Comparison of ENCODE assay signal across 12 mouse cellular contexts in genomic region chr6:5594011-5594410, GRCm38 (mm10).
DNase-seq lines count a peak whose midpoint lies in the region; ATAC-seq lines count a peak whose summit lies in the region.
"Had no signal": no experiment of that assay in that cellular context is flagged by ENCODE, and none has a peak within 500 bp of the region (broad histone marks: within the 10 kb centered on the region; RNA-seq: fewer than 3 reads in every experiment).

No protein-coding gene starts in this region.

- 78% methylated on average over 6 of the region's 6 CpGs for whole genome bisulfite sequencing in hindbrain, embryonic 16.5 days
- WGBS in hindbrain, embryonic 11.5 days: 79% methylated on average over 6 of the region's 6 CpGs
- WGBS in lung, embryonic 16.5 days: 36% methylated on average over 6 of the region's 6 CpGs

- no peak for DNase-seq in cerebellum, adult 9-10 months
- no peak for DNase-seq in hindbrain, embryonic 11.5 days (ENCODE audit: low spot score)
- DNase-seq in lung, postnatal 4 days: no peak
- peak; percentile 18 for DNase-seq in yolk sac, embryonic 10.5 days (ENCODE audit: low spot score)
- DNase-seq in spleen, adult 12 weeks (ENCODE audit: low spot score): no peak
- DNase-seq: cerebellum, adult 9-11 months had no signal

- no peaks in the 10 kb centered on the region for H3K36me3 ChIP-seq in hindbrain, embryonic 16.5 days (ENCODE audit: control insufficient read depth, insufficient read depth, low read length)
- H3K36me3 ChIP-seq in hindbrain, embryonic 11.5 days (ENCODE audit: control insufficient read depth, insufficient read depth, low read length): no peaks in the 10 kb centered on the region
- no peaks in the 10 kb centered on the region for H3K36me3 ChIP-seq in lung, embryonic 16.5 days (ENCODE audit: control insufficient read depth, insufficient read depth, low read length)
- H3K36me3 ChIP-seq: embryonic facial prominence, embryonic 15.5 days; hindbrain, embryonic 12.5 days had no signal

- no peaks in the 10 kb centered on the region for H3K4me1 ChIP-seq in hindbrain, embryonic 16.5 days (ENCODE audit: control insufficient read depth, insufficient read depth, low read depth, low read length)
- H3K4me1 ChIP-seq in hindbrain, embryonic 11.5 days (replicated peaks; ENCODE audit: control insufficient read depth, insufficient read depth, low read length): no peaks in the 10 kb centered on the region
- no peaks in the 10 kb centered on the region for H3K4me1 ChIP-seq in lung, embryonic 16.5 days (replicated peaks; ENCODE audit: control insufficient read depth, insufficient read depth, low read length)
- H3K4me1 ChIP-seq: embryonic facial prominence, embryonic 15.5 days; hindbrain, embryonic 12.5 days had no signal

- no peaks in the 10 kb centered on the region for H3K27me3 ChIP-seq in hindbrain, embryonic 16.5 days (replicated peaks; ENCODE audit: control insufficient read depth, insufficient read depth, low read length)
- H3K27me3 ChIP-seq in hindbrain, embryonic 11.5 days (ENCODE audit: control insufficient read depth, insufficient read depth, low read length): no peaks in the 10 kb centered on the region
- no peaks in the 10 kb centered on the region for H3K27me3 ChIP-seq in lung, embryonic 16.5 days (ENCODE audit: control insufficient read depth, insufficient read depth, low read depth, low read length)
- H3K27me3 ChIP-seq: embryonic facial prominence, embryonic 15.5 days; hindbrain, embryonic 12.5 days had no signal

- no peak overlapping the region for H3K4me3 ChIP-seq in hindbrain, embryonic 16.5 days (ENCODE audit: low read length)
- no peak overlapping the region for H3K4me3 ChIP-seq in hindbrain, embryonic 11.5 days (ENCODE audit: low read depth, low read length)
- no peak overlapping the region for H3K4me3 ChIP-seq in lung, embryonic 16.5 days (ENCODE audit: low read length)
- H3K4me3 ChIP-seq: embryonic facial prominence, embryonic 15.5 days; hindbrain, embryonic 12.5 days had no signal

- H3K4me2 ChIP-seq in hindbrain, embryonic 16.5 days (ENCODE audit: low read length): no peak overlapping the region
- no peak overlapping the region for H3K4me2 ChIP-seq in hindbrain, embryonic 11.5 days (replicated peaks; ENCODE audit: low read depth, low read length)
- H3K4me2 ChIP-seq in lung, embryonic 16.5 days (ENCODE audit: low read depth, low read length): no peak overlapping the region
- H3K4me2 ChIP-seq: embryonic facial prominence, embryonic 15.5 days; hindbrain, embryonic 12.5 days had no signal

- no peak overlapping the region for H3K9ac ChIP-seq in hindbrain, embryonic 16.5 days (ENCODE audit: low read depth, low read length)
- no peak overlapping the region for H3K9ac ChIP-seq in hindbrain, embryonic 11.5 days (ENCODE audit: low read depth, low read length)
- no peak overlapping the region for H3K9ac ChIP-seq in lung, embryonic 16.5 days (ENCODE audit: low read length)
- H3K9ac ChIP-seq: embryonic facial prominence, embryonic 15.5 days; hindbrain, embryonic 12.5 days had no signal

- H3K9me3 ChIP-seq in hindbrain, embryonic 16.5 days (ENCODE audit: control insufficient read depth, low read length): no peaks in the 10 kb centered on the region
- no peaks in the 10 kb centered on the region for H3K9me3 ChIP-seq in hindbrain, embryonic 11.5 days (ENCODE audit: control insufficient read depth, low read length)
- H3K9me3 ChIP-seq in lung, embryonic 16.5 days (ENCODE audit: control insufficient read depth, low read length): no peaks in the 10 kb centered on the region
- H3K9me3 ChIP-seq: embryonic facial prominence, embryonic 15.5 days; hindbrain, embryonic 12.5 days had no signal

- 0 out of 2 replicates have a peak, but pooled peaks have one; percentile 40 for ATAC-seq in cerebellum, adult (ENCODE audit: insufficient number of reproducible peaks, low FRiP score, low TSS enrichment)
- ATAC-seq in hindbrain, embryonic 16.5 days: 0 out of 2 replicates have a peak, but pooled peaks have one; percentile 21
- no peak for ATAC-seq in hindbrain, embryonic 11.5 days (ENCODE audit: low FRiP score)
- ATAC-seq in lung, embryonic 16.5 days (ENCODE audit: low read depth): 0 out of 2 replicates have a peak, but pooled peaks have one; percentile 45

- no peak overlapping the region for H3K27ac ChIP-seq in hindbrain, embryonic 16.5 days (ENCODE audit: low read depth, low read length)
- no peak overlapping the region for H3K27ac ChIP-seq in hindbrain, embryonic 11.5 days (ENCODE audit: low read depth, low read length)
- no peak overlapping the region for H3K27ac ChIP-seq in lung, embryonic 16.5 days (ENCODE audit: low read length)
- H3K27ac ChIP-seq: embryonic facial prominence, embryonic 15.5 days; hindbrain, embryonic 12.5 days; macrophage had no signal
